Mouse (Mus musculus) embryonic facial prominence, embryonic 14.5 days (tissue): ENCODE measurements at regions not wholly inside any gene's neighbourhood (a gene's known extent, or its start where the extent isn't known, plus 50 kb on each side); places are given as distances from the start of the nearest gene placed in this dataset.

Experiments used
- ATAC-seq: fragments of 200-750 bp; cut with Nextera tagmentation; 2 replicates; pipeline ENCODE4 v1.8.0; 2017; ENCODE audit warnings: low read depth, moderate number of reproducible peaks, moderate TSS enrichment
- DNase-seq: peaks from one replicate; pipeline ENCODE4 v3.0.0-alpha.2; 2015; ENCODE audit warnings: low spot score
- H3K27ac ChIP-seq: fragments of 300-500 bp; sonication (generic); replicated peaks from 2 replicates; pipeline ENCODE4 v1.5.1; 2014; ENCODE audit warnings: low read depth, mild to moderate bottlenecking, low read length, moderate library complexity
- H3K27me3 ChIP-seq: fragments of 300-500 bp; sonication (generic); replicated peaks from 2 replicates; pipeline ENCODE4 v1.6.1; 2014; ENCODE audit warnings: low read length; ENCODE audit not compliant: control insufficient read depth, insufficient read depth
- H3K36me3 ChIP-seq: fragments of 300-500 bp; sonication (generic); 2 replicates; pipeline ENCODE4 v1.6.1; 2014; ENCODE audit warnings: low read length, mixed read lengths; ENCODE audit not compliant: control insufficient read depth, insufficient read depth
- H3K4me1 ChIP-seq: fragments of 300-500 bp; sonication (generic); 2 replicates; pipeline ENCODE4 v1.6.1; 2014; ENCODE audit warnings: antibody characterized with exemption, low read length; ENCODE audit not compliant: control insufficient read depth, insufficient read depth
- H3K4me2 ChIP-seq: fragments of 300-500 bp; sonication (generic); 2 replicates; pipeline ENCODE4 v1.6.1; 2014; ENCODE audit warnings: low read depth, mild to moderate bottlenecking, low read length, moderate library complexity, mixed read lengths
- H3K4me3 ChIP-seq: fragments of 300-500 bp; sonication (generic); 2 replicates; pipeline ENCODE4 v1.5.1; 2014; ENCODE audit warnings: low read depth, mild to moderate bottlenecking, low read length
- H3K9ac ChIP-seq: fragments of 300-500 bp; sonication (generic); 2 replicates; pipeline ENCODE4 v1.6.1; 2014; ENCODE audit warnings: low read depth, mild to moderate bottlenecking, low read length, moderate library complexity, mixed read lengths
- H3K9me3 ChIP-seq: fragments of 300-500 bp; sonication (generic); 2 replicates; pipeline ENCODE4 v1.6.1; 2016; ENCODE audit warnings: low read length; ENCODE audit not compliant: control insufficient read depth
- WGBS: fragments of 180-500 bp; shearing (Covaris S2); extraction: QIAGEN DNeasy Blood & Tissue Kit; methylation state at CpG from one replicate; pipeline ENCODE4 v1.1.7; 2014; 5-methylcytosine and 5-hydroxymethylcytosine counted together

DNA sequence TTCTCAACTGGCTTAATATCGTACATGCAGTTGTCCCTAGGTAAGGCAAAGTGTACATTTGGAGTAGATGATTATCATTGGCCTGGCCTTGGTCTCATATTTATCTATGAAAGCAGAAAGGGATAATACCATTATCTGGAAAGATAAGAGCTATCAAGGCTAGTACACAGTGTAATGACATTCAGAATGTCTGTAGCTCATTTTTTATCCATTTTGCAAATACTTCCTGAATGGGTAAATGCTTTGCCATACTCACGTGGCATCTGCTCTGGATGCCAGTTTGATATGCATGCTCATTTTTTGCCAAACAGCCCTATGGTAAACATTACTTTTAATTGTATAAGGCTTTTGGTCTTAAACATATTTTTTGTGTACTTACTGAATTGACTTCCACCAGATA is 723.4 kb downstream of the Brinp3 start:
- H3K4me2 ChIP-seq = no peak overlapping the region
- no peak overlapping the region for H3K27ac ChIP-seq
- ATAC-seq (no peak), DNase-seq (no peak)
- 67% methylated on average over 2 of the region's 2 CpGs for WGBS
- H3K4me1 ChIP-seq = no peaks in the 10 kb centered on the region
- no peak overlapping the region for H3K4me3 ChIP-seq
- H3K27me3 ChIP-seq = no peaks in the 10 kb centered on the region
- H3K9me3 ChIP-seq = no peaks in the 10 kb centered on the region
- H3K36me3 ChIP-seq = no peaks in the 10 kb centered on the region
- H3K9ac ChIP-seq = no peak overlapping the region

DNA sequence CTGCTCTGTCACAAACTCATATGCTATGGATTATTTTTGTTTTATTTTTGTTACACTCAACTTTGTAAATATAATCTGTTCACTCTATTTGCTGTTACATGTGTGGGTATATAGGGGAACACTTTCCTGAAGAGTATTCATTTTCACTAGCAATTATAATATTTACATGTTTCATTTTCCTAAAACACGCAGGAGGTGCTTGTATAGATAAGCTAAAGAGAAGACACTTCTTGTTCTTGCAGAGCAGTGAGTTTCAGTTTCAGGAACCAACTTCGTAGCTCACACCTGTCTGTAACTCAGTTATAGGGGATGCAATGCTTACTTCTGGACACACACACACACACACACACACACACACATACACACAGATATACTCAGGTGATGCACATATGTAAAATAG is 724.9 kb downstream of the Brinp3 start:
- Histone ChIP-seq H3K27me3 (no peaks in the 10 kb centered on the region), H3K9ac (no peak overlapping the region), H3K4me2 (no peak overlapping the region), H3K36me3 (no peaks in the 10 kb centered on the region), H3K9me3 (no peaks in the 10 kb centered on the region), H3K4me1 (no peaks in the 10 kb centered on the region), H3K27ac (no peak overlapping the region), H3K4me3 (no peak overlapping the region)
- 85% methylated on average over 2 of the region's 2 CpGs for WGBS
- DNase-seq (no peak), ATAC-seq (no peak)

DNA sequence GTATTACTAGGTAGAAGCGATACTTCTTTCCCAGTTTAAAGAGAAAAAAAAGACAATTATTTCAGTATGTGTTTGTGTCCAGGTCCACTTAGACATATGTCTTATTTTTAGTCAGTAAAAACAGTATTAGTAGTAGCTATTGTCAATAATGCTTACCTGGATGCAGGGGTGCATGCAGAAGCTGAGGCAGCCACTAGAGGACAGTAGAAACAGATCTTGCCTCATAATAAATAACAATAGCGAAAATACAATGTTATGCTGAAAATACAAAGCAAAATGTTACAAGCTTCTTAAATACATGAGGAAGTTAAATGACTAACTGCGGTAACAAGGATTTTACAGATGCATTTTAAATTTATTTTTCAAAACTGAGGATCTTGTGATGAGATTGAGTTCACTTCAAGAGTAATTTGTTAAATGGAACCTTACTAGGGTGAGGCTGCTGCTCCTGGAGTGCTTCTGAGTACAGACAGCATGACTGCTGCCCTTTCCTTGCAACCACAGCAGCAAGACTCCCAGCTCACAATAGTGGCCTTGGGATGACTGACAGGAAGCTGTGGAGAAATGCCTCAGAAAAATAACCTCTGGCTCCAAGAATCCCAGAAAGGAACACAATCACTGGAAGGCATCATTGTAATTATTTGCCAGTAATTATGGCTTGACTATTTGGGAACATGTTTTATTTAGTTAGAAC is 728.8 kb downstream of the Brinp3 start:
- WGBS = 69% methylated on average over 3 of the region's 3 CpGs

GRCm38 (mm10) chr1:147237565-147237964 is 743.0 kb downstream of the Brinp3 start:
- H3K4me1 ChIP-seq = no peaks in the 10 kb centered on the region
- H3K4me3 ChIP-seq = no peak overlapping the region
- no peak overlapping the region for H3K9ac ChIP-seq
- H3K27me3 ChIP-seq = no peaks in the 10 kb centered on the region
- peak; percentile 4 for DNase-seq
- no peak overlapping the region for H3K4me2 ChIP-seq
- ATAC-seq = no peak
- 56% methylated on average over 3 of the region's 3 CpGs for WGBS
- H3K36me3 ChIP-seq = no peaks in the 10 kb centered on the region
- H3K27ac ChIP-seq = no peak overlapping the region
- H3K9me3 ChIP-seq = no peaks in the 10 kb centered on the region

More for the DNA sequence above, 728.8 kb downstream of the Brinp3 start:
- DNase-seq = no peak
- ATAC-seq = no peak
- H3K9me3 ChIP-seq = no peaks in the 10 kb centered on the region
- H3K27ac ChIP-seq = no peak overlapping the region
- H3K9ac ChIP-seq = no peak overlapping the region
- no peak overlapping the region for H3K4me2 ChIP-seq
- H3K36me3 ChIP-seq = no peaks in the 10 kb centered on the region
- H3K4me1 ChIP-seq = no peaks in the 10 kb centered on the region
- H3K27me3 ChIP-seq = no peaks in the 10 kb centered on the region
- H3K4me3 ChIP-seq = no peak overlapping the region

GRCm38 (mm10) chr1:147239108-147239507 is 744.5 kb downstream of the Brinp3 start:
- H3K4me1 ChIP-seq = no peaks in the 10 kb centered on the region
- H3K9me3 ChIP-seq = no peaks in the 10 kb centered on the region
- H3K4me3 ChIP-seq = no peak overlapping the region
- WGBS = 63% methylated on average over 3 of the region's 3 CpGs
- H3K9ac ChIP-seq = no peak overlapping the region
- H3K27me3 ChIP-seq = no peaks in the 10 kb centered on the region
- no peak for ATAC-seq
- H3K4me2 ChIP-seq = no peak overlapping the region
- no peak overlapping the region for H3K27ac ChIP-seq
- H3K36me3 ChIP-seq = no peaks in the 10 kb centered on the region
- DNase-seq = no peak

- no peak overlapping the region for H3K27ac ChIP-seq
- no peaks in the 10 kb centered on the region for H3K36me3 ChIP-seq
- no peaks in the 10 kb centered on the region for H3K27me3 ChIP-seq
- H3K9ac ChIP-seq = no peak overlapping the region
- no peak overlapping the region for H3K4me2 ChIP-seq
- WGBS = 80% methylated on average over 1 of the region's 1 CpGs
- no peak for DNase-seq
- H3K9me3 ChIP-seq = no peaks in the 10 kb centered on the region
- H3K4me1 ChIP-seq = no peaks in the 10 kb centered on the region
- H3K4me3 ChIP-seq = no peak overlapping the region
- no peak for ATAC-seq
Measured at GRCm38 (mm10) chr1:147273324-147273723, 778.8 kb downstream of the Brinp3 start.

- DNase-seq = no peak
- Histone ChIP-seq H3K4me2 (no peak overlapping the region), H3K27me3 (no peaks in the 10 kb centered on the region), H3K9me3 (no peaks in the 10 kb centered on the region), H3K4me1 (no peaks in the 10 kb centered on the region), H3K27ac (no peak overlapping the region), H3K9ac (no peak overlapping the region), H3K36me3 (no peaks in the 10 kb centered on the region), H3K4me3 (no peak overlapping the region)
- no peak for ATAC-seq
- WGBS = 87% methylated on average over 3 of the region's 3 CpGs
Measured at GRCm38 (mm10) chr1:147291119-147291518, 796.6 kb downstream of the Brinp3 start.

- Histone ChIP-seq H3K9ac (no peak overlapping the region), H3K4me3 (no peak overlapping the region), H3K36me3 (no peaks in the 10 kb centered on the region), H3K27me3 (no peaks in the 10 kb centered on the region), H3K4me1 (no peaks in the 10 kb centered on the region), H3K9me3 (no peaks in the 10 kb centered on the region), H3K27ac (no peak overlapping the region), H3K4me2 (no peak overlapping the region)
- DNase-seq (peak; percentile 28), ATAC-seq (no peak)
- WGBS = 56% methylated on average over 1 of the region's 1 CpGs
Measured at GRCm38 (mm10) chr1:147309246-147309645, 814.7 kb downstream of the Brinp3 start.

- H3K36me3 ChIP-seq = no peaks in the 10 kb centered on the region
- no peak overlapping the region for H3K4me3 ChIP-seq
- no peak overlapping the region for H3K9ac ChIP-seq
- ATAC-seq = no peak
- no peaks in the 10 kb centered on the region for H3K9me3 ChIP-seq
- DNase-seq = peak; percentile 13
- H3K27me3 ChIP-seq = no peaks in the 10 kb centered on the region
- H3K4me1 ChIP-seq = no peaks in the 10 kb centered on the region
- 91% methylated on average over 9 of the region's 9 CpGs for WGBS
- no peak overlapping the region for H3K4me2 ChIP-seq
- H3K27ac ChIP-seq = no peak overlapping the region
Measured at GRCm38 (mm10) chr1:147343276-147343953, 848.9 kb downstream of the Brinp3 start.
